Mouse (Mus musculus) embryo, embryonic 10.5 days (tissue): ENCODE results near the gene H2-M2.
"Not testable (repeated sequence)": the region's sequence is repeated elsewhere in the genome, so short reads cannot be mapped to it uniquely, and the experiment has no call there.

Experiments used
- DNase-seq: peaks from one replicate; pipeline ENCODE4 v3.0.0-alpha.2; 2015; ENCODE audit warnings: low spot score

The H2-M2 gene

DNA sequence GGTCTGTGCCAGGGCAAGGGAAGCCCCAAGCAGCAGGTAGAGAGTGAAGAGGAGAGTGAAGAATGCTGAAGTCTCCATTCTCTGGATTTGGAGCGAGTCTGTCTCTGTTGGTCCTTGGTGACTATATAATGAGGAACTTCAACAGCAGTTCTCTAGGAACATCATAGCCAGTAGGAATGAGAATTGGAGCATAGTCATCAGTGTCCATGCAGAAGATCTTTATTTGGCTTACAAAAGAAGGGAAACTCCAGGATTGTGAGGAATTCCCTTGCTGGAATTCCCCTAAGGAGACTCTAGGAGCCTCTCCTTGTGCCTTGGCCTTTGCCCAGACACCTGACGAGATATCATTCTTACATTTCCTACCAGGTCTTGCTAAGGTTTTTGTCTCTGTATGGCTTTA is at the start of gene H2-M2:
Gene H2-M2, minus strand, starts transcription at position 101 of the 400 bp plus-strand sequence.
- no peak for DNase-seq

DNA sequence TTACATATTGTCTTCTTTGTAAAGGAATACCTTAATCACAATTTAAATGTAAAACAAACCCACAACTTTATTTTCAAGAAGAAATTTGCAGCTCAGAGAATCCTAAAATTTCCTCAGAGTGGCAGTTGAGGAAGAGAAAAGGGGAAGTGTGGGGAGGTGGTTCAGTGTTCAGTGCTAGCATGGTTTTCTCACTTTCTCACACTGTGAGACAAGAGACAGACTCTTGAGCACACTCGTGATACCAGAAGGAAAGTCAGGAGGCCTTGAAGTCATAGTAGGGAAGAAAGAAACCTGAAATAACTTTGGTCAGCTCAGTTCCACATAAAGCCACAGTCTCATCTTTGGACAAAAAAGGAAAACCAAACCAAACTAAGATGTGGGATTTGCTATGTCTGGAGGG is 42.1 kb upstream of the H2-M2 start:
- DNase-seq: not testable (repeated sequence)

DNA sequence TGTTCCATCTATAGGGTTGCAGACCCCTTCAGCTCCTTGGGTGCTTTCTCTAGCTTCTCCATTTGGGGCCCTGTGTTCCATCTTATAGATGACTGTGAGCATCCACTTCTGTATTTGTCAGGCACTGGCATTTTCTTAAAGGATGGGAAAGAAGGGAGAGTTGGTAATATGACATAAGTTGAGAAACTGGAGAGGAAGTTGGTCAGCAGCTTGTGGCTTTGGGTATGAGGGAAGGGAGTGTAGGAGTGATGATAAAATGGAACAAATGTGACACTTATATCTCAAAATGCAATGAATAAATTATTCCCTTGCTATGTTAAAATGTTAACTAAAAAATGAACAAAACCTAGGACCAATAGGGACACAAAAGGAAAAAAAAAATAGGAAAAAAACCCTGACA is 41.3 kb upstream of the H2-M2 start:
- not testable (repeated sequence) for DNase-seq

GRCm38 (mm10) chr17:37507730-37508129 is 24.4 kb upstream of the H2-M2 start, which contains the start of gene Olfr111:
Gene Olfr111 (plus strand): TSS chr17:37508030.
- DNase-seq: no peak

DNA sequence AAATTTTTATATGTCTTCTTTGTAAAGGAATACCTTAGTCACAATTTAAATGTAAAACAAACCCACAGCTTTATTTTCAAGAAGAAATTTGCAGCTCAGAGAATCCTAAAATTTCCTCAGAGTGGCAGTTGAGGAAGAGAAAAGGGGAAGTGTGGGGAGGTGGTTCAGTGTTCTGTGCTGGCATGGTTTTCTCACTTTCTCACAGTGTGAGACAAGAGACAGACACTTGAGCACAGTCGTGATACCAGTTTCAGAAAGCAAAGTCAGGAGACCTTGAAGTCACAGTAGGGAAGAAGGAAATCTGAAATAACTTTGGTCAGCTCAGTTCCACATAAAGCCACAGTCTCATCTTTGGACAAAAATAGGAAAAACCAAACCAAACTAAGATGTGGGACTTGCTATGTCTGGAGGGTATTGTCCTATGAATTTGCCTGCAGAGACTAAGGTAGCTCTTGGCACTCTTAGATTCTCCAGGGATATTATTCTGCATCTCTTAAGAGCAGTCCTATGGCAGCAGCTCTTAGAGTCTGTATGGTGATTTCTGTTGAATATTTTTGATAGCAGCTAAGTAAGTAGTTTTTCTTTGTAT is 8.7 kb upstream of the H2-M2 start, which contains the start of gene Olfr110:
Gene Olfr110, plus strand, starts transcription at position 539 of the 589 bp plus-strand sequence.
- no peak for DNase-seq

- no peak for DNase-seq
These were observed 24.7 kb downstream of the H2-M2 start, which contains the start of gene Olfr109 for GRCm38 (mm10) chr17:37458616-37459015. Gene Olfr109 (plus strand): TSS chr17:37458916.

GRCm38 (mm10) chr17:37445180-37445579 is 38.2 kb downstream of the H2-M2 start, which contains the start of gene Olfr108:
Gene Olfr108 (plus strand): TSS chr17:37445480.
- no peak for DNase-seq
